Mouse (Mus musculus) leukemia stem cell, adult 10-12 weeks (primary cell): Measurements from ENCODE around the gene Ccser2. TPM values are rescaled to one million over a fixed set of nuclear protein-coding genes. Genes with fewer than 3 reads are reported as not detected.

Experiments used
- polyA plus RNA-seq: library from polyadenylated mRNA; stranded (reverse); fragments of >175 nt; gene quantifications from 2 replicates; pipeline ENCODE4 v1.2.3, GENCODE M21; 2012; ENCODE audit warnings: low replicate concordance

The Ccser2 gene
- 0.59 and 0.92 TPM in 2 replicates for polyA plus RNA-seq

GRCm38 (mm10) chr14:36968628-36969147 is at the start of gene Ccser2:
Gene Ccser2 (minus strand): TSS chr14:36968777.

Other genes with a start within 250 kb of the Ccser2 start
- not detected in 2 replicates for gene Rgr, start 80.2 kb upstream of the Ccser2 start, polyA plus RNA-seq
- not detected in 2 replicates for gene Lrit1, start 86.1 kb upstream of the Ccser2 start, polyA plus RNA-seq
- not detected in 2 replicates for gene Lrit2, start 99.2 kb upstream of the Ccser2 start, polyA plus RNA-seq
- 0.08 TPM in 1 of 2 replicates, not detected in the other for gene Cdhr1, start 129.6 kb upstream of the Ccser2 start, polyA plus RNA-seq
- 0.25 TPM in 1 of 2 replicates, not detected in the other for gene 2610528A11Rik, start 145.2 kb upstream of the Ccser2 start, polyA plus RNA-seq
- gene Ghitm, start 166.5 kb upstream of the Ccser2 start, polyA plus RNA-seq: 24.5 and 24.6 TPM in 2 replicates